Mouse (Mus musculus) C2C12 (cell line): ENCODE data around the gene Ripor3.

Source experiments
- CTCF ChIP-seq: IDR thresholded peaks from one replicate; pipeline ENCODE4 v1.5.1; 2011; ENCODE audit not compliant: control insufficient read depth, insufficient read depth, insufficient read length
- MYOD1 ChIP-seq: IDR thresholded peaks from one replicate; pipeline ENCODE4 v1.6.1; 2011; ENCODE audit warnings: low read depth; ENCODE audit not compliant: control insufficient read depth, insufficient read length
- USF1 ChIP-seq: IDR thresholded peaks from one replicate; pipeline ENCODE4 v1.6.1; 2011; ENCODE audit warnings: low read depth, mild to moderate bottlenecking, control low read depth, moderate library complexity

- TF ChIP-seq CTCF (no peak), USF1 (no peak), MYOD1 (no peak)
These were observed 11.2 kb downstream of the Ripor3 start for GRCm38 (mm10) chr2:167999145-167999743.
